8 mouse cellular contexts compared by ENCODE assay signal in genomic region chr3:122420410-122420774, GRCm38 (mm10).
A peak's percentile ranks its signal among the peaks of the same experiment; 100 is the strongest.
DNase-seq lines count a peak whose midpoint lies in the region; ATAC-seq lines count a peak whose summit lies in the region.

No protein-coding gene starts in this region.

- no peaks in the 10 kb centered on the region for H3K9me3 ChIP-seq in intestine, embryonic 14.5 days (ENCODE audit: control insufficient read depth, low read length)
- no peaks in the 10 kb centered on the region for H3K9me3 ChIP-seq in liver, embryonic 12.5 days (replicated peaks)

- 0 out of 2 replicates have a peak, but pooled peaks cover 6% of the 10 kb centered on the region for H3K4me1 ChIP-seq in intestine, embryonic 14.5 days (replicated peaks; ENCODE audit: control insufficient read depth, insufficient read depth, low read length)
- no peaks in the 10 kb centered on the region for H3K4me1 ChIP-seq in liver, embryonic 12.5 days

- H3K9ac ChIP-seq in intestine, embryonic 14.5 days (ENCODE audit: low read length): peak overlapping the region; percentile 75
- H3K9ac ChIP-seq in liver, embryonic 12.5 days: peak overlapping the region; percentile 62

- peak; percentile 48 for ATAC-seq in intestine, embryonic 14.5 days (replicated peaks; ENCODE audit: low FRiP score, low TSS enrichment, low read depth)
- ATAC-seq in liver, embryonic 12.5 days: peak; percentile 19; the same call in 1 of the 2 replicates

- H3K4me3 ChIP-seq in intestine, embryonic 14.5 days (ENCODE audit: low read depth, low read length): peak overlapping the region; percentile 68
- H3K4me3 ChIP-seq in liver, embryonic 12.5 days: peak overlapping the region; percentile 59

- peak overlapping the region; percentile 66 for H3K27ac ChIP-seq in intestine, embryonic 14.5 days (ENCODE audit: low read depth)
- no peak overlapping the region for H3K27ac ChIP-seq in liver, embryonic 12.5 days

- DNase-seq in lung, adult 18-20 months: peak; percentile 38 to 43
- DNase-seq in lung, postnatal 25 days (ENCODE audit: low spot score): no peak
- peak; percentile 41 to 42 for DNase-seq in cerebellum, postnatal 10 days
- DNase-seq in gastrocnemius, postnatal 10 days: peak; percentile 43
- peak; percentile 80 for DNase-seq in intestine, embryonic 14.5 days (ENCODE audit: low spot score)
- DNase-seq in naive thymus-derived CD4-positive, alpha-beta T cell, adult 2 months (ENCODE audit: low read depth): peak; percentile 4
- no peak for DNase-seq in thymus, adult 18-20 months

- peak overlapping the region; percentile 63 for H3K4me2 ChIP-seq in intestine, embryonic 14.5 days (ENCODE audit: low read length)
- peak overlapping the region; percentile 71 for H3K4me2 ChIP-seq in liver, embryonic 12.5 days

- WGBS in intestine, embryonic 14.5 days: 0% methylated on average over 15 of the region's 15 CpGs
- WGBS in liver, embryonic 12.5 days (ENCODE audit: insufficient replicate concordance): 4% methylated on average over 15 of the region's 15 CpGs

- H3K36me3 ChIP-seq in intestine, embryonic 14.5 days (ENCODE audit: control insufficient read depth, insufficient read depth, low read length): no peaks in the 10 kb centered on the region
- H3K36me3 ChIP-seq in liver, embryonic 12.5 days: no peaks in the 10 kb centered on the region

- no peaks in the 10 kb centered on the region for H3K27me3 ChIP-seq in intestine, embryonic 14.5 days (replicated peaks; ENCODE audit: control insufficient read depth, insufficient read depth, low read length)
- peaks cover 48% of the 10 kb centered on the region for H3K27me3 ChIP-seq in liver, embryonic 12.5 days (replicated peaks)

Comparison
In these comparisons a context has a peak if more than half of its experiments do, and no peak if none do; other contexts are left out.
1. DNase-seq: peak in lung, adult 18-20 months (2 of 2), cerebellum, postnatal 10 days (2 of 2), gastrocnemius, postnatal 10 days (single experiment), intestine, embryonic 14.5 days (single experiment) and naive thymus-derived CD4-positive, alpha-beta T cell, adult 2 months (single experiment); none in lung, postnatal 25 days (single experiment) and thymus, adult 18-20 months (0 of 2).